Mouse (Mus musculus) neural tube, embryonic 14.5 days (tissue): Measurements from ENCODE around the gene Mrpl4. TPM values are rescaled to one million over a fixed set of nuclear protein-coding genes. Genes with fewer than 3 reads are reported as not detected.

Experiments
- ATAC-seq: fragments of 200-750 bp; cut with Nextera tagmentation; 2 replicates; pipeline ENCODE4 v1.8.0; 2017; ENCODE audit warnings: low read depth, mild to moderate bottlenecking, moderate TSS enrichment, moderate library complexity
- H3K27ac ChIP-seq: fragments of 300-500 bp; sonication (generic); 2 replicates; pipeline ENCODE4 v1.5.1; 2014; ENCODE audit warnings: low read depth, mild to moderate bottlenecking, control low read depth, low read length, moderate library complexity, mixed read lengths
- H3K27me3 ChIP-seq: fragments of 300-500 bp; sonication (generic); 2 replicates; pipeline ENCODE4 v1.6.1; 2014; ENCODE audit warnings: low read length; ENCODE audit not compliant: control insufficient read depth, insufficient read depth
- H3K36me3 ChIP-seq: fragments of 300-500 bp; sonication (generic); 2 replicates; pipeline ENCODE4 v1.6.1; 2014; ENCODE audit warnings: low read length, mixed read lengths; ENCODE audit not compliant: control insufficient read depth, insufficient read depth
- H3K4me1 ChIP-seq: fragments of 300-500 bp; sonication (generic); 2 replicates; pipeline ENCODE4 v1.6.1; 2014; ENCODE audit warnings: low read length; ENCODE audit not compliant: control insufficient read depth, insufficient read depth
- H3K4me2 ChIP-seq: fragments of 300-500 bp; sonication (generic); 2 replicates; pipeline ENCODE4 v1.6.1; 2014; ENCODE audit warnings: mild to moderate bottlenecking, low read depth, low read length, control low read depth
- H3K4me3 ChIP-seq: fragments of 300-500 bp; sonication (generic); 2 replicates; pipeline ENCODE4 v1.5.1; 2014; ENCODE audit warnings: low read depth, low read length, control low read depth, mixed read lengths
- H3K9ac ChIP-seq: fragments of 300-500 bp; sonication (generic); replicated peaks from 2 replicates; pipeline ENCODE4 v1.6.1; 2014; ENCODE audit warnings: low read depth, mild to moderate bottlenecking, control low read depth, low read length, mixed read lengths
- H3K9me3 ChIP-seq: fragments of 300-500 bp; sonication (generic); 2 replicates; pipeline ENCODE4 v1.6.1; 2016; ENCODE audit warnings: low read length; ENCODE audit not compliant: control insufficient read depth
- WGBS: fragments of 180-500 bp; shearing (Covaris S2); extraction: QIAGEN DNeasy Blood & Tissue Kit; methylation state at CpG from one replicate; pipeline ENCODE4 v1.1.7; 2014; 5-methylcytosine and 5-hydroxymethylcytosine counted together
- polyA plus RNA-seq: library from polyadenylated mRNA; unstranded; fragments of >200 nt; fragmentation: Nextera tagmentation; extraction: Ambion mirVana; gene quantifications from 2 replicates; pipeline ENCODE4 v1.2.1, GENCODE M21; 2014

Mrpl4 gene
- polyA plus RNA-seq, 1 experiment from 2014 or later, result 115 TPM

GRCm38 (mm10) chr9:20972141-20972992, 30.2 kb upstream of the Mrpl4 start:
- no peaks in the 10 kb centered on the region for H3K27me3 ChIP-seq
- 0 out of 2 replicates have a peak overlapping the region, but pooled peaks have one; percentile 32 for H3K9ac ChIP-seq
- WGBS, result 38% methylated on average over 28 of the region's 28 CpGs
- H3K36me3 ChIP-seq, result no peaks in the 10 kb centered on the region
- peak; percentile 35 for ATAC-seq
- peak overlapping the region; percentile 31; the same call in 1 of the 2 replicates for H3K4me2 ChIP-seq
- no peaks in the 10 kb centered on the region for H3K9me3 ChIP-seq
- H3K27ac ChIP-seq, result peak overlapping the region; percentile 16; the same call in 1 of the 2 replicates
- H3K4me3 ChIP-seq, result no peak overlapping the region
- H3K4me1 ChIP-seq, result peaks cover 19% of the 10 kb centered on the region

GRCm38 (mm10) chr9:20973001-20973681, 29.4 kb upstream of the Mrpl4 start:
- WGBS, result 71% methylated on average over 4 of the region's 4 CpGs
- Histone ChIP-seq H3K27me3 (no peaks in the 10 kb centered on the region), H3K36me3 (no peaks in the 10 kb centered on the region), H3K4me2 (no peak overlapping the region; the same call in 1 of the 2 replicates), H3K27ac (no peak overlapping the region), H3K4me3 (no peak overlapping the region), H3K9ac (0 out of 2 replicates have a peak overlapping the region, but pooled peaks have one; percentile 32), H3K9me3 (no peaks in the 10 kb centered on the region), H3K4me1 (peaks cover 19% of the 10 kb centered on the region)
- no peak for ATAC-seq

- Histone ChIP-seq H3K9ac (no peak overlapping the region), H3K4me1 (peaks cover 19% of the 10 kb centered on the region), H3K27me3 (no peaks in the 10 kb centered on the region), H3K4me2 (no peak overlapping the region), H3K4me3 (no peak overlapping the region), H3K36me3 (no peaks in the 10 kb centered on the region), H3K27ac (no peak overlapping the region), H3K9me3 (no peaks in the 10 kb centered on the region)
- 56% methylated on average over 6 of the region's 6 CpGs for WGBS
- no peak for ATAC-seq
These were observed 28.9 kb upstream of the Mrpl4 start for GRCm38 (mm10) chr9:20973682-20974075.

GRCm38 (mm10) chr9:20975431-20976215, 26.9 kb upstream of the Mrpl4 start:
- Histone ChIP-seq H3K4me1 (peaks cover 19% of the 10 kb centered on the region), H3K4me3 (peak overlapping the region; percentile 71), H3K9me3 (no peaks in the 10 kb centered on the region), H3K36me3 (no peaks in the 10 kb centered on the region), H3K27me3 (no peaks in the 10 kb centered on the region), H3K4me2 (peak overlapping the region; percentile 96), H3K9ac (peak overlapping the region; percentile 76), H3K27ac (no peak overlapping the region)
- under 1% methylated on average over 45 of the region's 45 CpGs for WGBS
- ATAC-seq, result peak; percentile 32; the same call in 1 of the 2 replicates

- peak; percentile 72 for ATAC-seq
- no peaks in the 10 kb centered on the region for H3K9me3 ChIP-seq
- peak within 1 kb of the TSS; percentile 76 for H3K9ac ChIP-seq
- H3K4me1 ChIP-seq, result peaks cover 19% of the 10 kb centered on the region
- H3K27me3 ChIP-seq, result no peaks in the 10 kb centered on the region
- peak within 1 kb of the TSS; percentile 62 for H3K27ac ChIP-seq
- 0% methylated on average over 41 of the region's 47 CpGs for WGBS
- H3K4me3 ChIP-seq, result peak within 1 kb of the TSS; percentile 71
- H3K4me2 ChIP-seq, result peak within 1 kb of the TSS; percentile 96
- no peaks in the 10 kb centered on the region for H3K36me3 ChIP-seq
These were observed 26.1 kb upstream of the Mrpl4 start, which contains the start of gene S1pr2 for GRCm38 (mm10) chr9:20976216-20976960. TSS of gene S1pr2 (minus strand) at chr9:20976781.

GRCm38 (mm10) chr9:20976961-20977689, 25.4 kb upstream of the Mrpl4 start:
- H3K4me2 ChIP-seq, result peak overlapping the region; percentile 96
- WGBS, result 1% methylated on average over 4 of the region's 4 CpGs
- H3K36me3 ChIP-seq, result no peaks in the 10 kb centered on the region
- H3K4me1 ChIP-seq, result peaks cover 19% of the 10 kb centered on the region
- H3K4me3 ChIP-seq, result peak overlapping the region; percentile 71
- no peak for ATAC-seq
- no peak overlapping the region for H3K27ac ChIP-seq
- peak overlapping the region; percentile 76; the same call in 1 of the 2 replicates for H3K9ac ChIP-seq
- H3K9me3 ChIP-seq, result no peaks in the 10 kb centered on the region
- no peaks in the 10 kb centered on the region for H3K27me3 ChIP-seq

- no peak overlapping the region for H3K4me3 ChIP-seq
- H3K9me3 ChIP-seq, result no peaks in the 10 kb centered on the region
- H3K27me3 ChIP-seq, result no peaks in the 10 kb centered on the region
- H3K4me2 ChIP-seq, result no peak overlapping the region
- H3K9ac ChIP-seq, result no peak overlapping the region
- 58% methylated on average over 10 of the region's 10 CpGs for WGBS
- no peak for ATAC-seq
- no peaks in the 10 kb centered on the region for H3K36me3 ChIP-seq
- no peak overlapping the region for H3K27ac ChIP-seq
- peaks cover 13% of the 10 kb centered on the region for H3K4me1 ChIP-seq
These were observed 24.0 kb upstream of the Mrpl4 start for GRCm38 (mm10) chr9:20978409-20979095.
